16 mouse cellular contexts compared by ENCODE assay signal in the genomic region with DNA sequence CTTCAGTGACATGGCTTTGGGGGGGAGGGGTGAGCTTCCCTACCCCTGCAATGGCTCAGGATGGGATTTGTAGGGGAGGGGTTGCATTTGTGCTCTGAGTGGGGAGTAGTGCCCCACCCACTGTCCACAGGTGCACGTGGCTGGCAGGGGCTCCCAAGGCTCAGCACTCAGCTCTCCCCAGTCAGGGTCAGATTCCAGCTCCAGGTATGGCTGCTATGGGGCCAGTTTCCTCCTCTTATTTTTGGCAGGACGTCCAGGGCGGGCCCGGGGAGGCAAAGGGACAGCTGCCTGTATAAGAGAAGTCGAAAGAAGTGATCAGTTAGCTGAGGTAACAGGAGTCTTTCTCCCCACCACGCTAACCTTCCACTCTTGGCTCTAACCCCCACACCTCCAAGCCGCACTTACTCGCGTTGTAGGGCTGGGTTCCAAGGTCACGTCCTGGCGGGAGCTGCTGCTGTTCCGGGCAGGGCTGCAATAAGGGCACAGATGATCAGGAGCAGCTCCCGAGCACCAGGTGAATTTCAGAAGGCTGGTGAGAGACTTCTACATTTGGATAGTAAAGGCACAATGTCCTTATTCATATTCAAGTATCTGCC. TPM values are rescaled to one million over a fixed set of nuclear protein-coding genes. Genes with fewer than 3 reads are reported as not detected.
DNase-seq lines count a peak whose midpoint lies in the region; ATAC-seq and TF ChIP-seq lines count a peak whose summit lies in the region.
"Had no signal": no experiment of that assay in that cellular context is flagged by ENCODE, and none has a peak within 500 bp of the region (broad histone marks: within the 10 kb centered on the region; RNA-seq: fewer than 3 reads in every experiment).

No protein-coding gene starts in this region.

- peak overlapping the region; percentile 22; the same call in 1 of the 2 replicates for H3K27ac ChIP-seq in liver, adult 2 months (replicated peaks; ENCODE audit: insufficient read depth, low read depth, low read length)
- no peak overlapping the region for H3K27ac ChIP-seq in liver, embryonic 12.5 days
- no peak overlapping the region for H3K27ac ChIP-seq in hindbrain, embryonic 13.5 days
- H3K27ac ChIP-seq: embryonic facial prominence, embryonic 12.5 days; hindbrain, embryonic 14.5 days; kidney, postnatal 0 days; midbrain, embryonic 15.5 days; neural tube, embryonic 12.5 days had no signal

- no peak overlapping the region for H3K9ac ChIP-seq in liver, adult 2 months (ENCODE audit: low read depth, low read length)
- H3K9ac ChIP-seq in liver, embryonic 12.5 days: no peak overlapping the region
- H3K9ac ChIP-seq in hindbrain, embryonic 13.5 days: no peak overlapping the region
- H3K9ac ChIP-seq: embryonic facial prominence, embryonic 12.5 days; hindbrain, embryonic 14.5 days; midbrain, embryonic 15.5 days; neural tube, embryonic 12.5 days had no signal

- no peaks in the 10 kb centered on the region for H3K9me3 ChIP-seq in liver, embryonic 12.5 days (replicated peaks)
- no peaks in the 10 kb centered on the region for H3K9me3 ChIP-seq in hindbrain, embryonic 13.5 days
- H3K9me3 ChIP-seq: embryonic facial prominence, embryonic 12.5 days; midbrain, embryonic 15.5 days; neural tube, embryonic 12.5 days had no signal

- 31% methylated on average over 13 of the region's 13 CpGs for WGBS in liver, adult 2 months
- WGBS in liver, embryonic 12.5 days (ENCODE audit: insufficient replicate concordance): 83% methylated on average over 13 of the region's 13 CpGs
- WGBS in hindbrain, embryonic 13.5 days: 90% methylated on average over 13 of the region's 13 CpGs

- no peak overlapping the region for H3K4me3 ChIP-seq in liver, adult 2 months (ENCODE audit: insufficient read depth, low read depth, low read length)
- no peak overlapping the region for H3K4me3 ChIP-seq in liver, embryonic 12.5 days
- no peak overlapping the region for H3K4me3 ChIP-seq in hindbrain, embryonic 13.5 days
- H3K4me3 ChIP-seq: embryonic facial prominence, embryonic 12.5 days; midbrain, embryonic 15.5 days; neural tube, embryonic 12.5 days had no signal

- ATAC-seq in liver, embryonic 12.5 days: no peak
- ATAC-seq in hindbrain, embryonic 13.5 days (ENCODE audit: low FRiP score): no peak
- ATAC-seq: midbrain, embryonic 15.5 days had no signal

- peaks cover 19% of the 10 kb centered on the region; the same call in 1 of the 2 replicates for H3K79me2 ChIP-seq in liver, adult 2 months (ENCODE audit: control insufficient read depth, insufficient read depth, low read length)

- no peak for TF ChIP-seq CTCF in liver, adult 2 months (IDR thresholded peaks at IDR 0.05; ENCODE audit: low read depth, low read length)

- no peak for TF ChIP-seq POLR2A in liver, adult 2 months (IDR thresholded peaks at IDR 0.05; ENCODE audit: extremely low read depth, insufficient read depth, low read length)

- H3K4me1 ChIP-seq in liver, adult 2 months (ENCODE audit: control insufficient read depth, insufficient read depth, low read length): peaks cover 13% of the 10 kb centered on the region
- H3K4me1 ChIP-seq in liver, embryonic 12.5 days: peaks cover 29% of the 10 kb centered on the region
- peaks cover 36% of the 10 kb centered on the region for H3K4me1 ChIP-seq in hindbrain, embryonic 13.5 days (replicated peaks)

- H3K27me3 ChIP-seq in liver, adult 2 months (ENCODE audit: control insufficient read depth, insufficient read depth, low read length): no peaks in the 10 kb centered on the region
- no peaks in the 10 kb centered on the region for H3K27me3 ChIP-seq in liver, embryonic 12.5 days (replicated peaks)
- H3K27me3 ChIP-seq in hindbrain, embryonic 13.5 days: no peaks in the 10 kb centered on the region
- H3K27me3 ChIP-seq: embryonic facial prominence, embryonic 12.5 days; midbrain, embryonic 15.5 days; neural tube, embryonic 12.5 days had no signal

- peak; percentile 60 for DNase-seq in adrenal gland, adult 2 months
- DNase-seq in adrenal gland, adult 18-20 months (ENCODE audit: low spot score in 2 of 2): no peak
- peak; percentile 43 for DNase-seq in gastrocnemius, postnatal 25 days
- no peak for DNase-seq in gastrocnemius, adult 8-10 months (ENCODE audit: low spot score in 2 of 2)
- DNase-seq in liver, adult 2 months (ENCODE audit: extremely low read depth, low read depth, low spot score): peak; percentile 60
- DNase-seq in adrenal gland, postnatal 36 days: peak; percentile 57 to 66
- DNase-seq: layer of hippocampus, adult 9-11 months; lung, postnatal 4 days; thymus, postnatal 14 days had no signal

- H3K4me2 ChIP-seq in liver, embryonic 12.5 days: no peak overlapping the region
- H3K4me2 ChIP-seq in hindbrain, embryonic 13.5 days: no peak overlapping the region
- H3K4me2 ChIP-seq: embryonic facial prominence, embryonic 12.5 days; hindbrain, embryonic 14.5 days; midbrain, embryonic 15.5 days; neural tube, embryonic 12.5 days had no signal

- peaks cover 43% of the 10 kb centered on the region for H3K36me3 ChIP-seq in liver, adult 2 months (ENCODE audit: control insufficient read depth, insufficient read depth, low read length)
- H3K36me3 ChIP-seq in liver, embryonic 12.5 days: peaks cover 99% of the 10 kb centered on the region
- peaks cover 98% of the 10 kb centered on the region for H3K36me3 ChIP-seq in hindbrain, embryonic 13.5 days

RNA-seq across cellular contexts. Expression of a gene that starts 6.1 kb away (rescaled TPM):
- 10 to 100 TPM; 39.7 to 45.0 TPM for total RNA-seq in adrenal gland, adult 2 months (2021)
- polyA plus RNA-seq in adrenal gland, adult 2 months (2012; rRNA removed): 99.9 and 105 TPM in 2 replicates
- 10 to 100 TPM; 38.9 to 45.4 TPM for total RNA-seq in adrenal gland, adult 18-20 months (2021)
- 10 to 100 TPM; 12.7 to 14.3 TPM for total RNA-seq in gastrocnemius, postnatal 25 days (2021)
- total RNA-seq in gastrocnemius, adult 8-10 months (2022): 10 to 100 TPM; 16.0 to 20.8 (median 17.4) TPM
- total RNA-seq in liver, adult 2 months (2014; rRNA removed): 1.0 and 2.6 TPM in 2 replicates
- polyA plus RNA-seq in liver, adult 2 months (2012; rRNA removed): 14.4 and 19.2 TPM in 2 replicates
- polyA plus RNA-seq in liver, embryonic 12.5 days (2016; fragmentation: Nextera tagmentation; extraction: Ambion mirVana): 8.5 and 9.8 TPM in 2 replicates
- 10 to 100 TPM; 42.0 to 45.2 TPM for total RNA-seq in adrenal gland, postnatal 36 days (2021)
- polyA plus RNA-seq in hindbrain, embryonic 13.5 days (2015; fragmentation: Nextera tagmentation; extraction: Ambion mirVana): 12.1 and 16.5 TPM in 2 replicates

RNA-seq across cellular contexts. Expression of a gene that starts 16.6 kb away (rescaled TPM):
- 100 to 1,000 TPM; 149 to 168 TPM for total RNA-seq in adrenal gland, adult 2 months (2021)
- 205 and 234 TPM in 2 replicates for polyA plus RNA-seq in adrenal gland, adult 2 months (2012; rRNA removed)
- total RNA-seq in adrenal gland, adult 18-20 months (2021): 100 to 1,000 TPM; 143 to 159 TPM
- 10 to 100 TPM; 88.3 to 90.8 TPM for total RNA-seq in gastrocnemius, postnatal 25 days (2021)
- 100 to 1,000 TPM in 2 of 4 experiments, 10 to 100 TPM in 2; 89.1 to 101 (median 99.3) TPM for total RNA-seq in gastrocnemius, adult 8-10 months (2022)
- total RNA-seq in liver, adult 2 months (2014; rRNA removed): 71.3 and 78.5 TPM in 2 replicates
- 122 and 132 TPM in 2 replicates for polyA plus RNA-seq in liver, adult 2 months (2012; rRNA removed)
- polyA plus RNA-seq in liver, embryonic 12.5 days (2016; fragmentation: Nextera tagmentation; extraction: Ambion mirVana): 95.5 and 96.1 TPM in 2 replicates
- total RNA-seq in adrenal gland, postnatal 36 days (2021): 100 to 1,000 TPM; 148 to 190 TPM
- polyA plus RNA-seq in hindbrain, embryonic 13.5 days (2015; fragmentation: Nextera tagmentation; extraction: Ambion mirVana): 308 and 330 TPM in 2 replicates

RNA-seq across cellular contexts. Expression of a gene that starts 19.6 kb away (rescaled TPM):
- total RNA-seq in adrenal gland, adult 2 months (2021): 1 to 10 TPM; 6.2 to 7.8 TPM
- 28.9 and 30.1 TPM in 2 replicates for polyA plus RNA-seq in adrenal gland, adult 2 months (2012; rRNA removed)
- total RNA-seq in adrenal gland, adult 18-20 months (2021): 1 to 10 TPM; 5.4 to 8.0 TPM
- total RNA-seq in gastrocnemius, postnatal 25 days (2021): under 1 TPM; 0.18 to 0.62 TPM
- total RNA-seq in gastrocnemius, adult 8-10 months (2022): under 1 TPM; 0.22 to 0.36 (median 0.29) TPM
- total RNA-seq in liver, adult 2 months (2014; rRNA removed): 0.55 and 0.74 TPM in 2 replicates
- polyA plus RNA-seq in liver, adult 2 months (2012; rRNA removed): 5.0 and 10.7 TPM in 2 replicates
- 0.08 and 0.12 TPM in 2 replicates for polyA plus RNA-seq in liver, embryonic 12.5 days (2016; fragmentation: Nextera tagmentation; extraction: Ambion mirVana)
- 1 to 10 TPM; 6.3 to 7.5 TPM for total RNA-seq in adrenal gland, postnatal 36 days (2021)
- 86.3 and 88.5 TPM in 2 replicates for polyA plus RNA-seq in hindbrain, embryonic 13.5 days (2015; fragmentation: Nextera tagmentation; extraction: Ambion mirVana)

RNA-seq across cellular contexts. Expression of a gene that starts 28.9 kb away (rescaled TPM):
- 100 to 1,000 TPM; 106 to 128 TPM for total RNA-seq in adrenal gland, adult 2 months (2021)
- 90.6 and 111 TPM in 2 replicates for polyA plus RNA-seq in adrenal gland, adult 2 months (2012; rRNA removed)
- total RNA-seq in adrenal gland, adult 18-20 months (2021): 10 to 100 TPM; 80.9 to 98.6 TPM
- total RNA-seq in gastrocnemius, postnatal 25 days (2021): 10 to 100 TPM; 48.3 to 53.5 TPM
- 10 to 100 TPM; 59.2 to 76.6 (median 66.0) TPM for total RNA-seq in gastrocnemius, adult 8-10 months (2022)
- total RNA-seq in liver, adult 2 months (2014; rRNA removed): 59.6 and 67.3 TPM in 2 replicates
- 65.6 and 70.7 TPM in 2 replicates for polyA plus RNA-seq in liver, adult 2 months (2012; rRNA removed)
- 192 and 193 TPM in 2 replicates for polyA plus RNA-seq in liver, embryonic 12.5 days (2016; fragmentation: Nextera tagmentation; extraction: Ambion mirVana)
- 100 to 1,000 TPM; 102 to 123 TPM for total RNA-seq in adrenal gland, postnatal 36 days (2021)
- 116 and 119 TPM in 2 replicates for polyA plus RNA-seq in hindbrain, embryonic 13.5 days (2015; fragmentation: Nextera tagmentation; extraction: Ambion mirVana)

RNA-seq across cellular contexts. Expression of a gene that starts 39.0 kb away (rescaled TPM):
- 1 to 10 TPM; 1.9 to 2.7 TPM for total RNA-seq in adrenal gland, adult 2 months (2021)
- polyA plus RNA-seq in adrenal gland, adult 2 months (2012; rRNA removed): 2.7 and 3.7 TPM in 2 replicates
- 1 to 10 TPM; 1.7 to 2.9 TPM for total RNA-seq in adrenal gland, adult 18-20 months (2021)
- total RNA-seq in gastrocnemius, postnatal 25 days (2021): 1 to 10 TPM; 1.4 to 1.7 TPM
- total RNA-seq in gastrocnemius, adult 8-10 months (2022): 1 to 10 TPM in 1 of 4 experiments, under 1 TPM in 3; 0.39 to 1.2 (median 0.57) TPM
- 1.5 and 2.0 TPM in 2 replicates for total RNA-seq in liver, adult 2 months (2014; rRNA removed)
- 1.8 and 2.1 TPM in 2 replicates for polyA plus RNA-seq in liver, adult 2 months (2012; rRNA removed)
- polyA plus RNA-seq in liver, embryonic 12.5 days (2016; fragmentation: Nextera tagmentation; extraction: Ambion mirVana): 15.9 and 16.9 TPM in 2 replicates
- 1 to 10 TPM; 1.7 to 2.2 TPM for total RNA-seq in adrenal gland, postnatal 36 days (2021)
- 1.0 and 1.1 TPM in 2 replicates for polyA plus RNA-seq in hindbrain, embryonic 13.5 days (2015; fragmentation: Nextera tagmentation; extraction: Ambion mirVana)

Comparison
In these comparisons a context has a peak if more than half of its experiments do, and no peak if none do; other contexts are left out.
1. DNase-seq: peak in adrenal gland, adult 2 months (single experiment), gastrocnemius, postnatal 25 days (single experiment), liver, adult 2 months (single experiment) and adrenal gland, postnatal 36 days (2 of 2); none in adrenal gland, adult 18-20 months (0 of 2) and gastrocnemius, adult 8-10 months (0 of 2).